Mouse (Mus musculus): Measurements from ENCODE around the gene Arid4a.

GRCm38 (mm10) chr12:70967581-70967980 is 48.2 kb upstream of the Arid4a start:
- no peak for TF ChIP-seq FLI1 (IDR thresholded peaks at IDR 0.05; ENCODE audit: low read length)
- no peak for TF ChIP-seq GATA1 (IDR thresholded peaks at IDR 0.05; ENCODE audit: borderline replicate concordance, low read length)

Data from megakaryocyte, embryonic 14.5 days (primary cell).